Mouse (Mus musculus) megakaryocyte, embryonic 14.5 days (primary cell): ENCODE measurements at regions not wholly inside any gene's neighbourhood (a gene's known extent, or its start where the extent isn't known, plus 50 kb on each side); places are given as distances from the start of the nearest gene placed in this dataset.
A peak's percentile ranks its signal among the peaks of the same experiment; 100 is the strongest.

Experiments used
- H3K27me3 ChIP-seq: replicated peaks from 2 replicates; pipeline ENCODE3; 2012; ENCODE audit warnings: inconsistent platforms
- H3K36me3 ChIP-seq: replicated peaks from 2 replicates; pipeline ENCODE3; 2012; ENCODE audit warnings: low read length, inconsistent platforms, mixed read lengths
- H3K4me1 ChIP-seq: 2 replicates; pipeline ENCODE4 v1.6.1; 2012; ENCODE audit warnings: inconsistent platforms
- H3K4me3 ChIP-seq: replicated peaks from 2 replicates; pipeline ENCODE3; 2012; ENCODE audit warnings: moderate library complexity, mild to moderate bottlenecking, inconsistent platforms
- H3K9me3 ChIP-seq: 2 replicates; pipeline ENCODE4 v1.6.1; 2012; ENCODE audit warnings: inconsistent platforms
- FLI1 ChIP-seq: IDR thresholded peaks from 2 replicates; pipeline ENCODE4 v1.6.1; 2012; ENCODE audit warnings: low read length, inconsistent platforms, mixed read lengths
- GATA1 ChIP-seq: IDR thresholded peaks from 3 replicates; pipeline ENCODE4 v1.6.1; 2012; ENCODE audit warnings: mixed read lengths, low read length, inconsistent platforms, borderline replicate concordance

GRCm38 (mm10) chr15:50345536-50345935 lies 3539.2 kb upstream of the Gm7489 start:
- Histone ChIP-seq H3K9me3 (no peaks in the 10 kb centered on the region), H3K4me1 (no peaks in the 10 kb centered on the region), H3K36me3 (no peaks in the 10 kb centered on the region), H3K4me3 (no peak overlapping the region), H3K27me3 (no peaks in the 10 kb centered on the region)
- TF ChIP-seq FLI1 (no peak), GATA1 (no peak)

DNA sequence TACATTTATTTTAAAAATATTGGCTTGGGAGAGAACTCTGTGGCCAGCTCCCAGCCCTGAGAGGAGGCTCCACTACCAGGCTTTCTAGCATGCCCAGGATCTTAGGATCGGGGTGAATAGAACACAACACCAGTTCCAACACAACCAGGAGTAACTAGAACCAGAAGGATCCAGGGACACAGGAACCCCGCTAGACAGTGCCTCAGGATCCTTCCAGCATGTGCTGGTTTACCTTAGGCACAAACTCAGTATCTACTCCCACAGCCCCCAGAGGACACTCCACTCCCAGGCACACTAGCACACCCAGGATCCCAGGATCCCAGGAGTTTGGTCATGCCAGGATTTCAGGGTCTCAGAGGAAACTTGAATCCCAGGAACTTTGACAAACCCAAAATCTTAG lies 3537.8 kb upstream of the Gm7489 start:
- Histone ChIP-seq H3K36me3 (no peaks in the 10 kb centered on the region), H3K9me3 (no peaks in the 10 kb centered on the region), H3K27me3 (no peaks in the 10 kb centered on the region), H3K4me1 (no peaks in the 10 kb centered on the region), H3K4me3 (no peak overlapping the region)
- TF ChIP-seq FLI1 (no peak), GATA1 (no peak)

- H3K27me3 ChIP-seq: no peaks in the 10 kb centered on the region
- TF ChIP-seq GATA1 (no peak), FLI1 (no peak)
- H3K9me3 ChIP-seq: no peaks in the 10 kb centered on the region
- no peak overlapping the region for H3K4me3 ChIP-seq
- H3K4me1 ChIP-seq: peaks cover 12% of the 10 kb centered on the region
- no peaks in the 10 kb centered on the region for H3K36me3 ChIP-seq
Measured at GRCm38 (mm10) chr15:50360033-50360988, 3524.4 kb upstream of the Gm7489 start.

DNA sequence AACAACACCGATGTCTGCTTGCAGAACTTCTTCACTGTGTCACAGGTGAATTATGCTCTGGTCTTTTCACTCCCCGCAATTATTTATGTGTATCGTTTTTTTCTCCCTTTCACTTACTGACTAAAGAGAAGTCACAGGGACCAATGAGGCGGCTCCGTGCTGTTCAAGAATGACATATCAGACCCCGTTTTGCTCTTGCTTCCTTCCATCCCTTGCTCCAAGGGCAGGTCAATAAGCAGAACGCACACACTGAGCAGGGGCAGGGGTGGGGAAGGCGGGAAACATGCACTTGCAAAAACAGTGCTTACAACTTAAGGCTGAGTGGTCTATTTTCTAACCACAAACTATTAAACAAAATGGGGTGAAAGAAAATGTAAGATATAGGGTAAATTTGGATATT lies 3523.4 kb upstream of the Gm7489 start:
- TF ChIP-seq FLI1 (no peak), GATA1 (no peak)
- Histone ChIP-seq H3K4me3 (peak overlapping the region; percentile 90), H3K27me3 (no peaks in the 10 kb centered on the region), H3K9me3 (no peaks in the 10 kb centered on the region), H3K36me3 (no peaks in the 10 kb centered on the region), H3K4me1 (peaks cover 12% of the 10 kb centered on the region)

GRCm38 (mm10) chr15:50361751-50362507 lies 3522.8 kb upstream of the Gm7489 start:
- no peak for TF ChIP-seq FLI1

GRCm38 (mm10) chr15:50400006-50400781 lies 3484.5 kb upstream of the Gm7489 start:
- Histone ChIP-seq H3K36me3 (no peaks in the 10 kb centered on the region), H3K4me1 (no peaks in the 10 kb centered on the region), H3K9me3 (no peaks in the 10 kb centered on the region), H3K4me3 (no peak overlapping the region), H3K27me3 (no peaks in the 10 kb centered on the region)
- TF ChIP-seq FLI1 (no peak), GATA1 (no peak)

More at GRCm38 (mm10) chr15:50361751-50362507, 3522.8 kb upstream of the Gm7489 start:
- Histone ChIP-seq H3K4me1 (peaks cover 12% of the 10 kb centered on the region), H3K4me3 (peak overlapping the region; percentile 90), H3K9me3 (no peaks in the 10 kb centered on the region), H3K27me3 (no peaks in the 10 kb centered on the region), H3K36me3 (no peaks in the 10 kb centered on the region)

GRCm38 (mm10) chr15:50401386-50401785 lies 3483.3 kb upstream of the Gm7489 start:
- Histone ChIP-seq H3K27me3 (no peaks in the 10 kb centered on the region), H3K4me1 (no peaks in the 10 kb centered on the region), H3K4me3 (no peak overlapping the region), H3K36me3 (no peaks in the 10 kb centered on the region), H3K9me3 (no peaks in the 10 kb centered on the region)
- no peak for TF ChIP-seq FLI1

- H3K4me1 ChIP-seq: no peaks in the 10 kb centered on the region
- no peaks in the 10 kb centered on the region for H3K36me3 ChIP-seq
- no peaks in the 10 kb centered on the region for H3K27me3 ChIP-seq
- H3K4me3 ChIP-seq: no peak overlapping the region
- TF ChIP-seq GATA1 (no peak), FLI1 (no peak)
- H3K9me3 ChIP-seq: no peaks in the 10 kb centered on the region
Measured at GRCm38 (mm10) chr15:50402551-50402950, 3482.2 kb upstream of the Gm7489 start.

DNA sequence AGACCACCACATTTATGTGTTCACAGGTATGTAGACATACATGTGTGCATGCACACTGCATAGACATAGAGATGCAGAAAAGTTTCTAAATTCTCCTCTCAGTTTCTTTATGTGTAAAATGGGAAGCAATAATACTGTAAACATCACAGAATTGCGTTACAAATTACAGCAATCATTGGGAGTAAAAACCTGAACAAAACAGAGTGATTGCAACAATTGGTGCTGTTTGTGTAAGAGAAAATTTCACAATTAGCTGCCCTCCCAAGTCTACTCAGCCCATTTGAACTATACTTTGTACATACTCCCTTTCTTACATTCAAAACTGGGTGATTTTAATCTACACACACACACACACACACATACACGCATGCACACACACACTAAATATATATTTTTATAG lies 3480.8 kb upstream of the Gm7489 start:
- no peak overlapping the region for H3K4me3 ChIP-seq
- no peaks in the 10 kb centered on the region for H3K9me3 ChIP-seq

More for the DNA sequence above, 3480.8 kb upstream of the Gm7489 start:
- no peaks in the 10 kb centered on the region for H3K36me3 ChIP-seq
- no peaks in the 10 kb centered on the region for H3K27me3 ChIP-seq
- no peaks in the 10 kb centered on the region for H3K4me1 ChIP-seq
- TF ChIP-seq GATA1 (no peak), FLI1 (no peak)
